Mouse (Mus musculus): ENCODE measurements around the gene Anp32b.

DNA sequence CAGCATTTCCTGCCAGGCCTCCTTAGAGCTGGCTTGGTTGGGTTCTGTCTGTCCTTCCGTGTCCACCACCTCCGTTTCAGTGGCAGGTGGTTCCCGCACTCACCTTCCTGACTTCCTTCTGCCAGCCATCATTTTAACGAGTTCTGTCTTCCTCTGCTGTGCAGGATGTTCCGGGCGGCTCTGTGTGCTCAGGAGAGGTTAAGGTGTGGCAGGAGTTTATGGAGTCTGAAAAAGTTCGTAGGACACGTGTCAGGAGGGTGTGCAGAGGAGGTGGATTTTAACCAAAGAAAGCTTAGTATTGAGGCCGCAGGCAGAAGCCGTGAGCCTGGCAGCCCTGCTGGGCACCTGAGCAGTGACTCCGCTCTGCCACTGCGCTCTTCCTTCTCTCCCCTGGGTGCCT lies 44.8 kb downstream of the Anp32b start:
- TF ChIP-seq CTCF (IDR thresholded peaks at IDR 0.05; ENCODE audit: low read depth, low read length) (no peak), POLR2A (IDR thresholded peaks at IDR 0.05; ENCODE audit: insufficient read depth, low read length) (no peak), EP300 (IDR thresholded peaks at IDR 0.05; ENCODE audit: insufficient read depth, low read depth, low read length) (no peak)

Measured in ES-Bruce4 (cell line).